Mouse (Mus musculus): ENCODE results near the gene Scn4a.

DNA sequence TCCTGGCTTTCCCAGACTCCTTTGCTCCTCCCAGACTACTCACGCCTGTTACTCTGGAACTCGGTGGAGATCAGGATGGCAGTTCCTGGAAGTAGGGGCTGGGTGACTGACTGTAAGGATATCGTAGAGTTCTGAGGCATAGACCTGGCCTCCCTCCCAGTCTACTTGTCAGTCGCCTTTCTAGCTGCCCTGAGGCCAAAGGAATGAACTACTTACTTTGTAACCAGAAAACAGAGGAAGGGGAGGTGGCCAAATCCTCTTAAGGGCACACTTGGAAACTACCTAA lies 40.2 kb upstream of the Scn4a start:
- TF ChIP-seq GATA1 (IDR thresholded peaks at IDR 0.05; ENCODE audit: borderline replicate concordance, low read length) (no peak), FLI1 (IDR thresholded peaks at IDR 0.05; ENCODE audit: low read length) (no peak)

All from megakaryocyte, embryonic 14.5 days (primary cell).